ENCODE assay signal across 22 mouse cellular contexts in the genomic region with DNA sequence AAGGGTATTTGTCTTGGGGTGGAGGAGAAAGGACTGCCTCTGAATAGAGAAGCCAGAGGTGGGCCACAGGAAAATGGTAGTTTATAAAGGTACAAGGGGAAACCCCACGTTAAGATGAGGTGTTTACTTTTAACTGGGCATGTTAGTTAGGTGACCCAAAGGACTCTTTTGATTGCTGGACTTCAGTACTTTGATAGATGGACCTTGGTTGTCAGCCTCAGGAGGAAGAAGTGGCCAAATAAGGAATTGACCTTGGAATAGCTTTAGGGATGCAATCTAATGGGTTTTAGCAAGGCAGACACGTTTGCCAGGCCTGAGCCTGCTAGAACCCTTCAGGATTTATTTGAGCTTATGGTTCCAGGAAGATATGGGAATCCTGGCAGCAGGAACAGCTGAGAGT. TPM values are rescaled to one million over a fixed set of nuclear protein-coding genes. Genes with fewer than 3 reads are reported as not detected.
DNase-seq lines count a peak whose midpoint lies in the region; ATAC-seq and TF ChIP-seq lines count a peak whose summit lies in the region.
"Had no signal": no experiment of that assay in that cellular context is flagged by ENCODE, and none has a peak within 500 bp of the region (broad histone marks: within the 10 kb centered on the region; RNA-seq: fewer than 3 reads in every experiment).

No protein-coding gene starts in this region.

- 56% methylated on average over 2 of the region's 2 CpGs for WGBS in kidney, embryonic 15.5 days
- WGBS in liver, adult 2 months = 13% methylated on average over 2 of the region's 2 CpGs
- WGBS in liver, embryonic 12.5 days (ENCODE audit: insufficient replicate concordance) = 50% methylated on average over 2 of the region's 2 CpGs
- 47% methylated on average over 2 of the region's 2 CpGs for WGBS in lung, adult 2 months

- no peak overlapping the region for H3ac ChIP-seq in myocyte (ENCODE audit: control insufficient read depth, insufficient read length)

- no peak overlapping the region for H3K4me3 ChIP-seq in kidney, embryonic 15.5 days (replicated peaks)
- H3K4me3 ChIP-seq in liver, adult 2 months (ENCODE audit: insufficient read depth, low read depth, low read length) = no peak overlapping the region
- no peak overlapping the region for H3K4me3 ChIP-seq in liver, embryonic 12.5 days
- no peak overlapping the region for H3K4me3 ChIP-seq in myocyte
- no peak overlapping the region for H3K4me3 ChIP-seq in lung, adult 2 months (replicated peaks; ENCODE audit: extremely low read depth, low read depth, low read length)

- H3K4me2 ChIP-seq in kidney, embryonic 15.5 days = no peak overlapping the region
- no peak overlapping the region for H3K4me2 ChIP-seq in liver, embryonic 12.5 days
- H3K4me2 ChIP-seq in myocyte (ENCODE audit: low read depth) = no peak overlapping the region

- peaks cover 9% of the 10 kb centered on the region for H3K4me1 ChIP-seq in kidney, embryonic 15.5 days
- peaks cover 6% of the 10 kb centered on the region; the same call in 1 of the 2 replicates for H3K4me1 ChIP-seq in liver, adult 2 months (ENCODE audit: control insufficient read depth, insufficient read depth, low read length)
- H3K4me1 ChIP-seq in liver, embryonic 12.5 days = peaks cover under 1% of the 10 kb centered on the region
- H3K4me1 ChIP-seq in lung, adult 2 months (ENCODE audit: control insufficient read depth, insufficient read depth, low read length) = peaks cover 2% of the 10 kb centered on the region; the same call in 1 of the 2 replicates

- no peak overlapping the region for H3K27ac ChIP-seq in kidney, embryonic 15.5 days
- H3K27ac ChIP-seq in liver, adult 2 months (replicated peaks; ENCODE audit: insufficient read depth, low read depth, low read length) = no peak overlapping the region
- no peak overlapping the region for H3K27ac ChIP-seq in liver, embryonic 12.5 days

- H3K9me3 ChIP-seq in kidney, embryonic 15.5 days (replicated peaks) = no peaks in the 10 kb centered on the region
- H3K9me3 ChIP-seq in liver, embryonic 12.5 days (replicated peaks) = no peaks in the 10 kb centered on the region
- H3K9me3 ChIP-seq: G1E had no signal

- no peak for TF ChIP-seq POLR2A in liver, adult 2 months (IDR thresholded peaks at IDR 0.05; ENCODE audit: extremely low read depth, insufficient read depth, low read length)
- TF ChIP-seq POLR2A in myocyte (IDR thresholded peaks at IDR 0.05; ENCODE audit: insufficient read length, low read depth) = no peak
- TF ChIP-seq POLR2A in lung, adult 2 months (IDR thresholded peaks at IDR 0.05; ENCODE audit: borderline replicate concordance, extremely low read depth, low read depth, low read length) = no peak

- peak; percentile 74 for DNase-seq in heart, adult 11 months
- no peak for DNase-seq in heart, postnatal 10 days
- peak; percentile 38 for DNase-seq in kidney, adult 9 months
- peak; percentile 66 for DNase-seq in liver, adult 2 months (ENCODE audit: extremely low read depth, low read depth, low spot score)
- no peak for DNase-seq in lung, adult 2 months
- DNase-seq: adrenal gland, adult 2 months; adrenal gland, adult 8-10 months; adrenal gland, postnatal 10 days; adrenal gland, postnatal 14 days; adrenal gland, postnatal 25 days; adrenal gland, postnatal 36 days; B cell, adult 2 months; cerebellum, adult 11 months; cerebellum, adult 11-12 months had no signal

- intact Hi-C loops in heart, postnatal 10 days (cut with DNase I) = no loop called here

- H3K27me3 ChIP-seq in kidney, embryonic 15.5 days = no peaks in the 10 kb centered on the region
- H3K27me3 ChIP-seq in liver, adult 2 months (ENCODE audit: control insufficient read depth, insufficient read depth, low read length) = no peaks in the 10 kb centered on the region
- no peaks in the 10 kb centered on the region for H3K27me3 ChIP-seq in liver, embryonic 12.5 days (replicated peaks)
- no peaks in the 10 kb centered on the region for H3K27me3 ChIP-seq in myocyte (ENCODE audit: control insufficient read depth, insufficient read depth, insufficient read length)
- H3K27me3 ChIP-seq: CH12.LX, Patski had no signal

- TF ChIP-seq CTCF in liver, adult 2 months (IDR thresholded peaks at IDR 0.05; ENCODE audit: low read depth, low read length) = no peak
- no peak for TF ChIP-seq CTCF in lung, adult 2 months (IDR thresholded peaks at IDR 0.05; ENCODE audit: insufficient read depth, low read length)

- no peak overlapping the region for H3K9ac ChIP-seq in kidney, embryonic 15.5 days
- no peak overlapping the region for H3K9ac ChIP-seq in liver, adult 2 months (ENCODE audit: low read depth, low read length)
- H3K9ac ChIP-seq in liver, embryonic 12.5 days = no peak overlapping the region

- H3K36me3 ChIP-seq in kidney, embryonic 15.5 days = peaks cover 15% of the 10 kb centered on the region
- no peaks in the 10 kb centered on the region for H3K36me3 ChIP-seq in liver, adult 2 months (ENCODE audit: control insufficient read depth, insufficient read depth, low read length)
- H3K36me3 ChIP-seq in liver, embryonic 12.5 days = no peaks in the 10 kb centered on the region
- H3K36me3 ChIP-seq in myocyte (ENCODE audit: control insufficient read depth, insufficient read depth) = no peaks in the 10 kb centered on the region

- no peaks in the 10 kb centered on the region for H3K79me2 ChIP-seq in liver, adult 2 months (ENCODE audit: control insufficient read depth, insufficient read depth, low read length)
- H3K79me2 ChIP-seq in myocyte (ENCODE audit: control insufficient read depth, insufficient read depth) = no peaks in the 10 kb centered on the region

- no peak for ATAC-seq in kidney, embryonic 15.5 days (replicated peaks; ENCODE audit: low FRiP score)
- no peak for ATAC-seq in liver, embryonic 12.5 days
- ATAC-seq: activated CD4-positive, CD25-positive, alpha-beta regulatory T cell, adult 4 months; CD4-positive, CD25-positive, alpha-beta regulatory T cell, adult 4 months; Patski had no signal

TF ChIP-seq in myocyte, 11 proteins besides CTCF, POLR2A, EP300 and RAD21:
- TF ChIP-seq MYOD1 (IDR thresholded peaks at IDR 0.05; ENCODE audit: control insufficient read depth in 1 of 3, insufficient read length in 2 of 3, low read depth in 2 of 3) (no peak), REST (IDR thresholded peaks at IDR 0.05; ENCODE audit: insufficient read depth, insufficient read length) (no peak), SRF (IDR thresholded peaks at IDR 0.05; ENCODE audit: control insufficient read depth, insufficient read length, low read depth) (peak; percentile 86), POLR2AphosphoS2 (IDR thresholded peaks at IDR 0.05; ENCODE audit: insufficient read length, low read depth) (no peak), MAX (IDR thresholded peaks at IDR 0.05; ENCODE audit: low read depth) (no peak), CEBPB (IDR thresholded peaks at IDR 0.05; ENCODE audit: insufficient read depth, poor library complexity, severe bottlenecking) (no peak), TCF12 (IDR thresholded peaks at IDR 0.05; ENCODE audit: insufficient read depth, poor library complexity, severe bottlenecking) (no peak), USF1 (IDR thresholded peaks at IDR 0.05; ENCODE audit: low read depth) (no peak)

RNA-seq across cellular contexts. Expression of a gene that starts 13.3 kb away (rescaled TPM):
- total RNA-seq in heart, postnatal 10 days (2021) = 10 to 100 TPM; 16.3 to 19.8 TPM
- 29.8 and 31.4 TPM in 2 replicates for polyA plus RNA-seq in kidney, embryonic 15.5 days (2015; fragmentation: Nextera tagmentation; extraction: Ambion mirVana)
- total RNA-seq in liver, adult 2 months (2014; rRNA removed) = 6.6 and 7.4 TPM in 2 replicates
- polyA plus RNA-seq in liver, adult 2 months (2012; rRNA removed) = 12.6 and 14.2 TPM in 2 replicates
- polyA plus RNA-seq in liver, embryonic 12.5 days (2016; fragmentation: Nextera tagmentation; extraction: Ambion mirVana) = 11.6 and 11.7 TPM in 2 replicates
- polyA plus RNA-seq in myocyte (2012; fragmentation: generic; extraction: Trizol) = 15.8 TPM
- polyA plus RNA-seq in lung, adult 2 months (2012; rRNA removed) = 20.6 and 29.5 TPM in 2 replicates

RNA-seq across cellular contexts. Expression of a gene that starts 34.7 kb away (rescaled TPM):
- total RNA-seq in heart, postnatal 10 days (2021) = 10 to 100 TPM; 48.8 to 56.6 TPM
- 151 and 155 TPM in 2 replicates for polyA plus RNA-seq in kidney, embryonic 15.5 days (2015; fragmentation: Nextera tagmentation; extraction: Ambion mirVana)
- 12.8 and 14.8 TPM in 2 replicates for total RNA-seq in liver, adult 2 months (2014; rRNA removed)
- 9.0 and 9.3 TPM in 2 replicates for polyA plus RNA-seq in liver, adult 2 months (2012; rRNA removed)
- polyA plus RNA-seq in liver, embryonic 12.5 days (2016; fragmentation: Nextera tagmentation; extraction: Ambion mirVana) = 58.2 and 58.8 TPM in 2 replicates
- 26.0 TPM for polyA plus RNA-seq in myocyte (2012; fragmentation: generic; extraction: Trizol)
- polyA plus RNA-seq in lung, adult 2 months (2012; rRNA removed) = 47.9 and 54.1 TPM in 2 replicates

Comparison
In these comparisons a context has a peak if more than half of its experiments do, and no peak if none do; other contexts are left out.
1. DNase-seq: peak in heart, adult 11 months (single experiment), kidney, adult 9 months (single experiment) and liver, adult 2 months (single experiment); none in heart, postnatal 10 days (0 of 2) and lung, adult 2 months (single experiment).